ENCODE assay signal across 9 mouse cellular contexts in the genomic region with DNA sequence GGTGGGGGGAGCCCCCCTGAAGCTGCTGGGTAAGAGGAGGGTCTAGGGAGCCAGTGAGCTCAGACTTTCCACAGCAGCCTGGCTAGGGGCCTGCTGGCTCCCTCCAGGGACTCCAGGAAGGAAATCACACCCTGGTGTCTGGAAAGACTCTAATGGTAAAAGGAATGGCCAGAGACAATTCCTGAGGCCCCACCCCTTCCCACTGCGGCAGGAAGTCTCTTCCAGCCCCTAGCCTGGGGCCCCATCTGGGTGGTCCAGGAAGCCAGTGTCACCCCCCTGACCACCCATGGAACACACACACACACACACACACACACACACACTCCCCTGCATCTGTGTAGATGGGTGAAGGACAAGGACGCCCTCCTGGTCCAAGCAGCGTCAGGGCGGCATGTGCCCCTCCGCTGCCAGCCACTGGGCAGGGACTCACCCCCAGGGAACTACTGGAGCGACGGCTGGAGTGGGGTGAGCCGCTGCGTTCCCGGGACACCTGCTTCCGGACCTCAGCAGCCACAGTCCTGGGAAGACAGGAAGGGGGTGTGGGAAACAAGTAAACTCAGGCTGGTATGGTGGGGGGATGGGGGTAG. TPM values are rescaled to one million over a fixed set of nuclear protein-coding genes. Genes with fewer than 3 reads are reported as not detected.
A peak's percentile ranks its signal among the peaks of the same experiment; 100 is the strongest.
DNase-seq lines count a peak whose midpoint lies in the region; ATAC-seq and TF ChIP-seq lines count a peak whose summit lies in the region.
"Had no signal": no experiment of that assay in that cellular context is flagged by ENCODE, and none has a peak within 500 bp of the region (broad histone marks: within the 10 kb centered on the region; RNA-seq: fewer than 3 reads in every experiment).

No protein-coding gene starts in this region.

- no peak; the same call in 1 of the 2 replicates for TF ChIP-seq EP300 in liver, postnatal 0 days (IDR thresholded peaks at IDR 0.05; ENCODE audit: low read depth)

- peak overlapping the region; percentile 73 for H3K27ac ChIP-seq in intestine, postnatal 0 days (ENCODE audit: low read depth, low read length)
- H3K27ac ChIP-seq in liver, postnatal 0 days (ENCODE audit: low read depth) = peak overlapping the region; percentile 71
- peak overlapping the region; percentile 92 for H3K27ac ChIP-seq in stomach, embryonic 15.5 days

- DNase-seq in heart, adult 11 months = peak; percentile 100
- no peak for DNase-seq in liver, postnatal 0 days
- DNase-seq in right cerebral cortex, postnatal 4 days = no peak
- DNase-seq in cerebellum, postnatal 14 days = no peak

- H3K36me3 ChIP-seq in megakaryocyte, embryonic 14.5 days (replicated peaks; ENCODE audit: low read length) = no peaks in the 10 kb centered on the region
- H3K36me3 ChIP-seq in intestine, postnatal 0 days (ENCODE audit: control insufficient read depth, insufficient read depth) = peaks cover 37% of the 10 kb centered on the region; the same call in 1 of the 2 replicates
- no peaks in the 10 kb centered on the region for H3K36me3 ChIP-seq in liver, postnatal 0 days (replicated peaks; ENCODE audit: insufficient read depth, low read length)
- peaks cover 11% of the 10 kb centered on the region; the same call in 1 of the 2 replicates for H3K36me3 ChIP-seq in stomach, embryonic 15.5 days

- peak overlapping the region; percentile 48 for H3K4me2 ChIP-seq in intestine, postnatal 0 days (replicated peaks; ENCODE audit: low read depth)
- peak overlapping the region; percentile 35; the same call in 1 of the 2 replicates for H3K4me2 ChIP-seq in liver, postnatal 0 days (ENCODE audit: low read depth, low read length)
- H3K4me2 ChIP-seq in stomach, embryonic 15.5 days = peak overlapping the region; percentile 53

- peaks cover 38% of the 10 kb centered on the region for H3K4me1 ChIP-seq in megakaryocyte, embryonic 14.5 days
- no peaks in the 10 kb centered on the region for H3K4me1 ChIP-seq in intestine, postnatal 0 days (replicated peaks; ENCODE audit: control insufficient read depth, insufficient read depth, low read length)
- peaks cover 8% of the 10 kb centered on the region for H3K4me1 ChIP-seq in liver, postnatal 0 days (ENCODE audit: insufficient read depth)
- peaks cover 61% of the 10 kb centered on the region for H3K4me1 ChIP-seq in stomach, embryonic 15.5 days

- TF ChIP-seq CTCF in intestine, postnatal 0 days (IDR thresholded peaks at IDR 0.05; ENCODE audit: low read depth) = no peak
- no peak for TF ChIP-seq CTCF in liver, postnatal 0 days (IDR thresholded peaks at IDR 0.05; ENCODE audit: low read depth)

- no peak for ATAC-seq in megakaryocyte, adult 5-6 weeks (ENCODE audit: poor library complexity, severe bottlenecking)
- ATAC-seq in intestine, postnatal 0 days = peak; percentile 23
- ATAC-seq in liver, postnatal 0 days = peak; percentile 38
- peak; percentile 56; the same call in 1 of the 2 replicates for ATAC-seq in stomach, embryonic 15.5 days (ENCODE audit: insufficient read depth, low FRiP score, low read depth)

- no peaks in the 10 kb centered on the region for H3K9me3 ChIP-seq in megakaryocyte, embryonic 14.5 days
- no peaks in the 10 kb centered on the region for H3K9me3 ChIP-seq in intestine, postnatal 0 days (ENCODE audit: control insufficient read depth)
- no peaks in the 10 kb centered on the region for H3K9me3 ChIP-seq in liver, postnatal 0 days (ENCODE audit: low read length)
- no peaks in the 10 kb centered on the region for H3K9me3 ChIP-seq in stomach, embryonic 15.5 days

- no peak overlapping the region for H3K9ac ChIP-seq in intestine, postnatal 0 days (ENCODE audit: low read depth, low read length)
- H3K9ac ChIP-seq in liver, postnatal 0 days (replicated peaks) = no peak overlapping the region
- H3K9ac ChIP-seq in stomach, embryonic 15.5 days = 0 out of 2 replicates have a peak overlapping the region, but pooled peaks have one; percentile 12

- 38% methylated on average over 11 of the region's 11 CpGs for WGBS in intestine, postnatal 0 days
- WGBS in liver, postnatal 0 days (ENCODE audit: insufficient replicate concordance) = 28% methylated on average over 11 of the region's 11 CpGs
- 15% methylated on average over 11 of the region's 11 CpGs for WGBS in stomach, embryonic 15.5 days

- H3K4me3 ChIP-seq in megakaryocyte, embryonic 14.5 days (replicated peaks) = peak overlapping the region; percentile 25
- H3K4me3 ChIP-seq in intestine, postnatal 0 days (ENCODE audit: low read depth, low read length) = 0 out of 2 replicates have a peak overlapping the region, but pooled peaks have one; percentile 2
- no peak overlapping the region for H3K4me3 ChIP-seq in liver, postnatal 0 days (ENCODE audit: low read depth, low read length)
- peak overlapping the region; percentile 29 for H3K4me3 ChIP-seq in stomach, embryonic 15.5 days (replicated peaks)

- H3K27me3 ChIP-seq in megakaryocyte, embryonic 14.5 days (replicated peaks) = peaks cover 13% of the 10 kb centered on the region
- no peaks in the 10 kb centered on the region for H3K27me3 ChIP-seq in intestine, postnatal 0 days (replicated peaks; ENCODE audit: control insufficient read depth, insufficient read depth, low read length)
- no peaks in the 10 kb centered on the region for H3K27me3 ChIP-seq in liver, postnatal 0 days (ENCODE audit: insufficient read depth, low read length)
- no peaks in the 10 kb centered on the region for H3K27me3 ChIP-seq in stomach, embryonic 15.5 days (replicated peaks)

RNA-seq across cellular contexts. Expression of gene Dock6, which starts 5.6 kb away (rescaled TPM):
- polyA plus RNA-seq in megakaryocyte, embryonic 14.5 days (2012; ENCODE audit: insufficient read depth, low replicate concordance) = 1.1 and 3.0 TPM in 2 replicates
- 2.3 and 2.6 TPM in 2 replicates for total RNA-seq in megakaryocyte, adult 5-6 weeks (2015)
- total RNA-seq in megakaryocyte, adult 5-6 weeks (2017) = 1.3 and 1.5 TPM in 2 replicates
- 15.5 and 18.4 TPM in 2 replicates for polyA plus RNA-seq in intestine, postnatal 0 days (2015; fragmentation: Nextera tagmentation; extraction: Ambion mirVana)
- 3.6 and 4.1 TPM in 2 replicates for polyA plus RNA-seq in liver, postnatal 0 days (2015; fragmentation: Nextera tagmentation; extraction: Ambion mirVana)
- 41.8 and 44.7 TPM in 2 replicates for polyA plus RNA-seq in stomach, embryonic 15.5 days (2015; fragmentation: Nextera tagmentation; extraction: Ambion mirVana)

RNA-seq across cellular contexts. Expression of gene Angptl8, which starts 11.5 kb away (rescaled TPM):
- not detected in 2 replicates for polyA plus RNA-seq in megakaryocyte, embryonic 14.5 days (2012; ENCODE audit: insufficient read depth, low replicate concordance)
- total RNA-seq in megakaryocyte, adult 5-6 weeks (2015) = 1.6 and 2.0 TPM in 2 replicates
- total RNA-seq in megakaryocyte, adult 5-6 weeks (2017) = 3.3 TPM in 1 of 2 replicates, not detected in the other
- 15.9 and 21.1 TPM in 2 replicates for polyA plus RNA-seq in intestine, postnatal 0 days (2015; fragmentation: Nextera tagmentation; extraction: Ambion mirVana)
- polyA plus RNA-seq in liver, postnatal 0 days (2015; fragmentation: Nextera tagmentation; extraction: Ambion mirVana) = 74.6 and 75.7 TPM in 2 replicates
- 5.9 and 8.1 TPM in 2 replicates for polyA plus RNA-seq in stomach, embryonic 15.5 days (2015; fragmentation: Nextera tagmentation; extraction: Ambion mirVana)
- total RNA-seq: hematopoietic stem cell, adult 5-6 weeks had no signal

RNA-seq across cellular contexts. Expression of gene Kank2, which starts 48.3 kb away (rescaled TPM):
- 0.51 TPM in 1 of 2 replicates, not detected in the other for polyA plus RNA-seq in megakaryocyte, embryonic 14.5 days (2012; ENCODE audit: insufficient read depth, low replicate concordance)
- 0.73 and 1.2 TPM in 2 replicates for total RNA-seq in megakaryocyte, adult 5-6 weeks (2015)
- 0.49 and 1.1 TPM in 2 replicates for total RNA-seq in megakaryocyte, adult 5-6 weeks (2017)
- 6.4 TPM in 2 replicates for polyA plus RNA-seq in intestine, postnatal 0 days (2015; fragmentation: Nextera tagmentation; extraction: Ambion mirVana)
- 2.8 and 3.7 TPM in 2 replicates for polyA plus RNA-seq in liver, postnatal 0 days (2015; fragmentation: Nextera tagmentation; extraction: Ambion mirVana)
- polyA plus RNA-seq in stomach, embryonic 15.5 days (2015; fragmentation: Nextera tagmentation; extraction: Ambion mirVana) = 21.1 and 22.7 TPM in 2 replicates
